In genomic region chr17:34587814-34588213, GRCm38 (mm10) we compare ENCODE assay signal across 8 mouse cellular contexts. TPM values are rescaled to one million over a fixed set of nuclear protein-coding genes. Genes with fewer than 3 reads are reported as not detected.
DNase-seq lines count a peak whose midpoint lies in the region; ATAC-seq and TF ChIP-seq lines count a peak whose summit lies in the region.

No protein-coding gene starts in this region.

- H3K4me2 ChIP-seq in heart, embryonic 13.5 days, result peak overlapping the region; percentile 91
- peak overlapping the region; percentile 96 for H3K4me2 ChIP-seq in forebrain, embryonic 15.5 days (replicated peaks)
- peak overlapping the region; percentile 99 for H3K4me2 ChIP-seq in liver, postnatal 0 days (ENCODE audit: low read depth, low read length)

- WGBS in heart, embryonic 13.5 days, result 2% methylated on average over 19 of the region's 19 CpGs
- 3% methylated on average over 19 of the region's 19 CpGs for WGBS in forebrain, embryonic 15.5 days
- WGBS in liver, postnatal 0 days (ENCODE audit: insufficient replicate concordance), result 3% methylated on average over 19 of the region's 19 CpGs

- H3K36me3 ChIP-seq in heart, embryonic 13.5 days, result no peaks in the 10 kb centered on the region
- H3K36me3 ChIP-seq in E14TG2a.4 (ENCODE audit: insufficient read depth, low read length), result peaks cover 22% of the 10 kb centered on the region
- no peaks in the 10 kb centered on the region for H3K36me3 ChIP-seq in forebrain, embryonic 15.5 days
- H3K36me3 ChIP-seq in liver, postnatal 0 days (replicated peaks; ENCODE audit: insufficient read depth, low read length), result no peaks in the 10 kb centered on the region

- H3K4me1 ChIP-seq in heart, embryonic 13.5 days, result peaks cover 52% of the 10 kb centered on the region
- peaks cover 84% of the 10 kb centered on the region for H3K4me1 ChIP-seq in E14TG2a.4 (replicated peaks; ENCODE audit: low read depth, low read length)
- peaks cover 36% of the 10 kb centered on the region for H3K4me1 ChIP-seq in forebrain, embryonic 15.5 days
- H3K4me1 ChIP-seq in liver, postnatal 0 days (ENCODE audit: insufficient read depth), result peaks cover 53% of the 10 kb centered on the region

- H3K9ac ChIP-seq in heart, embryonic 13.5 days, result peak overlapping the region; percentile 97
- H3K9ac ChIP-seq in forebrain, embryonic 15.5 days (replicated peaks), result peak overlapping the region; percentile 92
- peak overlapping the region; percentile 95 for H3K9ac ChIP-seq in liver, postnatal 0 days (replicated peaks)

- TF ChIP-seq EP300 in liver, postnatal 0 days (IDR thresholded peaks at IDR 0.05; ENCODE audit: low read depth), result no peak

- no peaks in the 10 kb centered on the region for H3K9me3 ChIP-seq in heart, embryonic 13.5 days
- H3K9me3 ChIP-seq in E14TG2a.4 (ENCODE audit: low read length), result no peaks in the 10 kb centered on the region
- no peaks in the 10 kb centered on the region for H3K9me3 ChIP-seq in forebrain, embryonic 15.5 days
- H3K9me3 ChIP-seq in liver, postnatal 0 days (ENCODE audit: low read length), result no peaks in the 10 kb centered on the region

- peak overlapping the region; percentile 94 for H3K27ac ChIP-seq in heart, embryonic 13.5 days (replicated peaks)
- peak overlapping the region; percentile 100 for H3K27ac ChIP-seq in forebrain, embryonic 15.5 days (replicated peaks)
- peak overlapping the region; percentile 84 for H3K27ac ChIP-seq in liver, postnatal 0 days (ENCODE audit: low read depth)

- no peak for ATAC-seq in heart, embryonic 13.5 days (ENCODE audit: extremely low read depth, insufficient number of reproducible peaks, low FRiP score, low TSS enrichment)
- ATAC-seq in forebrain, embryonic 15.5 days (replicated peaks), result no peak
- no peak for ATAC-seq in liver, postnatal 0 days

- no peak for TF ChIP-seq CTCF in E14TG2a.4 (conservative IDR thresholded peaks at IDR 0.05; ENCODE audit: low read length)
- TF ChIP-seq CTCF in liver, postnatal 0 days (IDR thresholded peaks at IDR 0.05; ENCODE audit: low read depth), result no peak

- H3K4me3 ChIP-seq in heart, embryonic 13.5 days, result peak overlapping the region; percentile 79
- peak overlapping the region; percentile 91 for H3K4me3 ChIP-seq in E14TG2a.4 (replicated peaks; ENCODE audit: low read length)
- H3K4me3 ChIP-seq in forebrain, embryonic 15.5 days, result peak overlapping the region; percentile 87
- H3K4me3 ChIP-seq in liver, postnatal 0 days (ENCODE audit: low read depth, low read length), result peak overlapping the region; percentile 87

- no peaks in the 10 kb centered on the region for H3K27me3 ChIP-seq in heart, embryonic 13.5 days (replicated peaks)
- H3K27me3 ChIP-seq in E14TG2a.4 (ENCODE audit: insufficient read depth, low read length), result no peaks in the 10 kb centered on the region
- no peaks in the 10 kb centered on the region for H3K27me3 ChIP-seq in forebrain, embryonic 15.5 days
- H3K27me3 ChIP-seq in liver, postnatal 0 days (ENCODE audit: insufficient read depth, low read length), result no peaks in the 10 kb centered on the region

- no peak for DNase-seq in heart, adult 11 months
- no peak for DNase-seq in liver, postnatal 0 days
- DNase-seq in embryo, embryonic 10 days (ENCODE audit: low spot score), result no peak
- no peak for DNase-seq in right cerebral cortex, postnatal 36 days (ENCODE audit: low spot score in 2 of 2)
- DNase-seq in adrenal gland, adult 8-10 months, result no peak

RNA-seq across cellular contexts. Expression of gene Gpsm3, which starts 1.8 kb away (rescaled TPM):
- 6.8 and 7.0 TPM in 2 replicates for polyA plus RNA-seq in heart, embryonic 13.5 days (2015; fragmentation: Nextera tagmentation; extraction: Ambion mirVana)
- 2.7 and 3.2 TPM in 2 replicates for polyA plus RNA-seq in forebrain, embryonic 15.5 days (2015; fragmentation: Nextera tagmentation; extraction: Ambion mirVana)
- polyA plus RNA-seq in liver, postnatal 0 days (2015; fragmentation: Nextera tagmentation; extraction: Ambion mirVana), result 19.6 and 24.7 TPM in 2 replicates
- 1 to 10 TPM; 4.7 to 7.9 (median 6.4) TPM for total RNA-seq in adrenal gland, adult 8-10 months (2022)

RNA-seq across cellular contexts. Expression of gene Pbx2, which starts 3.3 kb away (rescaled TPM):
- 7.0 and 7.3 TPM in 2 replicates for polyA plus RNA-seq in heart, embryonic 13.5 days (2015; fragmentation: Nextera tagmentation; extraction: Ambion mirVana)
- 6.8 and 7.5 TPM in 2 replicates for polyA plus RNA-seq in forebrain, embryonic 15.5 days (2015; fragmentation: Nextera tagmentation; extraction: Ambion mirVana)
- 3.6 and 4.9 TPM in 2 replicates for polyA plus RNA-seq in liver, postnatal 0 days (2015; fragmentation: Nextera tagmentation; extraction: Ambion mirVana)
- total RNA-seq in adrenal gland, adult 8-10 months (2022), result 10 to 100 TPM; 30.8 to 55.5 (median 44.0) TPM

RNA-seq across cellular contexts. Expression of gene Ager, which starts 9.8 kb away (rescaled TPM):
- polyA plus RNA-seq in heart, embryonic 13.5 days (2015; fragmentation: Nextera tagmentation; extraction: Ambion mirVana), result 3.7 and 4.0 TPM in 2 replicates
- 1.8 TPM in 2 replicates for polyA plus RNA-seq in forebrain, embryonic 15.5 days (2015; fragmentation: Nextera tagmentation; extraction: Ambion mirVana)
- polyA plus RNA-seq in liver, postnatal 0 days (2015; fragmentation: Nextera tagmentation; extraction: Ambion mirVana), result 1.4 and 1.9 TPM in 2 replicates
- 1 to 10 TPM in 3 of 4 experiments, under 1 TPM in 1; 0.52 to 2.4 (median 1.4) TPM for total RNA-seq in adrenal gland, adult 8-10 months (2022)

RNA-seq across cellular contexts. Expression of gene Rnf5, which starts 15.7 kb away (rescaled TPM):
- polyA plus RNA-seq in heart, embryonic 13.5 days (2015; fragmentation: Nextera tagmentation; extraction: Ambion mirVana), result 106 and 120 TPM in 2 replicates
- polyA plus RNA-seq in forebrain, embryonic 15.5 days (2015; fragmentation: Nextera tagmentation; extraction: Ambion mirVana), result 313 and 321 TPM in 2 replicates
- polyA plus RNA-seq in liver, postnatal 0 days (2015; fragmentation: Nextera tagmentation; extraction: Ambion mirVana), result 78.4 and 80.0 TPM in 2 replicates
- total RNA-seq in adrenal gland, adult 8-10 months (2022), result 100 to 1,000 TPM in 1 of 4 experiments, 10 to 100 TPM in 3; 72.6 to 101 (median 84.6) TPM

RNA-seq across cellular contexts. Expression of gene Agpat1, which starts 16.2 kb away (rescaled TPM):
- 53.6 and 54.2 TPM in 2 replicates for polyA plus RNA-seq in heart, embryonic 13.5 days (2015; fragmentation: Nextera tagmentation; extraction: Ambion mirVana)
- polyA plus RNA-seq in forebrain, embryonic 15.5 days (2015; fragmentation: Nextera tagmentation; extraction: Ambion mirVana), result 89.2 and 91.1 TPM in 2 replicates
- polyA plus RNA-seq in liver, postnatal 0 days (2015; fragmentation: Nextera tagmentation; extraction: Ambion mirVana), result 9.9 and 11.1 TPM in 2 replicates
- 100 to 1,000 TPM in 3 of 4 experiments, 10 to 100 TPM in 1; 84.6 to 108 (median 101) TPM for total RNA-seq in adrenal gland, adult 8-10 months (2022)
